Mouse (Mus musculus) gastrocnemius, postnatal 10 days (tissue): ENCODE measurements around the gene Rela. TPM values are rescaled to one million over a fixed set of nuclear protein-coding genes. Genes with fewer than 3 reads are reported as not detected.

Source experiments
- DNase-seq: peaks from one replicate; pipeline ENCODE4 v3.0.0; 2021; ENCODE audit warnings: mixed read lengths
- long read RNA-seq, 2 experiments: library from polyadenylated mRNA; stranded (forward); transcript quantifications; one replicate each; pipeline ENCODE4 v2.0.0; 2021
- total RNA-seq, 2 experiments: library from RNA; stranded (reverse); gene quantifications; 2 replicates each; pipeline ENCODE4 v1.2.3; 2021

Gene Rela
- total RNA-seq, result 10 to 100 TPM; 20.0 to 28.8 TPM
- long read RNA-seq, experiment 1, transcript Rela-201 (11 exons, 2,716 nt), result major isoform, 20 of 24 reads
- long read RNA-seq, experiment 1, partial matches to known transcripts, result 1 of 24 reads
- long read RNA-seq, experiment 1, other reads (novel, unspliced or antisense), result 2 of 24 reads
- long read RNA-seq, experiment 2, transcript Rela-201 (11 exons, 2,716 nt), result major isoform, 7 of 10 reads
- long read RNA-seq, experiment 2, partial matches to known transcripts, result 2 of 10 reads
- long read RNA-seq, experiment 2, other reads (novel, unspliced or antisense), result 1 of 10 reads

DNA sequence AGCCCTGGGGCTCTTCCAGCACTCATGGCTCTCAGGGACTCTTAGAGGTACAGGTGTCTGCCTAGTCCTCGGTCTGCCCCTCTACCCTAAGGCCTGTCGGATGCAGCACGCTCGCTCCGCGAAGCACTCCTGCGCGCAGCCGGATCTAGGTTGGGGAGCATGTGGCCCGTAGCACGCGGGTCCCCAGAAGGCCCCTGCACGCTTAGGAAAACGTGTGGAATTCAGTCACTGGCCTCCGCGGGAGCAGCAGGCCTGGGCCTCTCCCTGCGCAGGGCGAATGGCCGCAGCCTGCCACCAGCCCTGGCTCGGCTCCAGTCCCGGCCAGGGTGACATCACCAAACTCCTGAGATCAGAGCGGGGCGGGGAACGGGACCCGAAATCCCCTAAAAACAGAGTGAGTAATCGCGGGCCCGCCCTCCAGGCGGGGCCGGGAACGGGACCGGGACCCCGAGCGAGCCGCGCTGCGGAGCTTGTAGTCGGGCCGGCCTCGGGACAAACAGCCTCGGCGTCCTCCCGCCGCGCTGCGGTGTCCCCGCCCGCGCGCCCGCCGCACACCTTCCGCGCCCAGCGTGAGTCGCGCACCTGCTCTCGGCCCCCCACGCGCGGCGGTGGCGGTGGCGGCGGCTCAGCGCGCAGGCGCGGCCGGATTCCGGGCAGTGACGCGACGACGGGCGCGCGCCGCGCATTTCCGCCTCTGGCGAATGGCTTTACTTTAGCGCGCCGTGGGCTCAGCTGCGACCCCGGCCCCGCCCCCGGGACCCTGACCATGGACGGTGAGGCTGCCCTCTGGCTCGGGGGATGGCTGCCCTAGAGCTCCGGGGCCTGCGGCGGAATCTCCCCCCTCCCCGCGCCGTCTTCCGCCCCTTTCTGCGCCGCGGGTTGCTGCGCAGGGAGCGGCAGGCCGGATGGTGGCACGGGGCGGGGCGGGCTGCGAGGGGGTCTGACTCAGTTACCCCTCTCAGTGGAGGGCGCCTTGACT is at the start of gene Rela:
TSS of gene Rela (plus strand) at position 415 of the 979 bp plus-strand sequence.
- peak; percentile 88 for DNase-seq

DNA sequence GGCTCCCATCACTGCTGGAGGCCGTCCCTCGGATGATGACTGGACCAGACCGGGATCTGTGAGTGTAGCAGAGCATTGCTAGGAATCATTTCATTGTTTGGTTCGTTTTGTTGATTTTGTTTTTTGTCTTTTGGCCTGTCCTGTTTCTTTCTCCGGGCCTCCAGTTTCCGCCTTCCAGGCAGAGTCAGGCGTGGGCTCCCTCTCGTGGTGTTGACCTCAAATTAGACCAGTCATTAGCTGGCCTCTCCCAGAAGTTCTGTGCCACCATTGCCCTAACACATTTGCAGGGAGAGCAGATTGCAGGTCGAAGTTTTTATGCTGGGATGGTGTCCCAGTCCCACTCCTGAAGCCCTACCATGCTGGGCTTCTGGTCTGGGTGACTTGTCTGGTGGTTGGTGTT is 48.1 kb upstream of the Rela start:
- DNase-seq, result no peak

DNA sequence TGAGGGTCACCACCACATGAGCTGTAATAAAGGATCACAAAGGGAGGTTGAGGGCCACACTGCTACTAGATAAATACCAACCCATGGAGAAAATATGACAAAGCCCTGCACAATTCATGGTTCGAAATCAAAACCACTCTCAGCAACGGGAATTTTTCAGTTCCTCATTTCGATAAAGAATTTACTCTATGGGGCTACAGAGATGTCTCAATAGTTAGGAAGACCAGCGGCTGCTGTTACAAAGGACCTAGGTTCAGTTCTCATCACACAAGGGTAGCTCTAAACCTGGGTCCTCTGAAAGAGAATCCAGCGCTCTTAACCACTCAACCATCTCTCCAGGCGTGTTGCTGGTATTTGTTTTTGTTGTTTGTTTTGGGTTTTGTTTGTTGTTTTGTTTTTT is 45.4 kb upstream of the Rela start:
- DNase-seq, result no peak

DNA sequence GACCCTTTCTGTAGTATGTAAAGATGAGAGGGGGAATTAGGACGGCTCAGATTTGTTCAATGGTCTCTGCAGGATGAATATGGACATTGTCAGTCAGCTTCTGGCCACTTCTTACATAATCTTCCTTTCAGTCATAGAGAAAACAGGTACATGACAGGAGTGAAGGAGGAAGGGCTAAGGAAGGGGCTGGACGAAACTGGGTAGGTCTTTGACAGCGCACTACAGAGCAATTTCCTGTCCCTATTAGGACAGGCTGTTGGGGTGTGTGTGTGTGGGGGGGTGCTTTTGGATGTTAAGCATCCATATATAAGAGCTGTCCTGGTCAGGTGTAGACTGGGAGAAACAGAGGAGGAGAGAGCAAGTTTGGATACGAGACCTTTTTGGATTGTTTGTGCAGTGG is 38.1 kb upstream of the Rela start:
- DNase-seq, result no peak

DNA sequence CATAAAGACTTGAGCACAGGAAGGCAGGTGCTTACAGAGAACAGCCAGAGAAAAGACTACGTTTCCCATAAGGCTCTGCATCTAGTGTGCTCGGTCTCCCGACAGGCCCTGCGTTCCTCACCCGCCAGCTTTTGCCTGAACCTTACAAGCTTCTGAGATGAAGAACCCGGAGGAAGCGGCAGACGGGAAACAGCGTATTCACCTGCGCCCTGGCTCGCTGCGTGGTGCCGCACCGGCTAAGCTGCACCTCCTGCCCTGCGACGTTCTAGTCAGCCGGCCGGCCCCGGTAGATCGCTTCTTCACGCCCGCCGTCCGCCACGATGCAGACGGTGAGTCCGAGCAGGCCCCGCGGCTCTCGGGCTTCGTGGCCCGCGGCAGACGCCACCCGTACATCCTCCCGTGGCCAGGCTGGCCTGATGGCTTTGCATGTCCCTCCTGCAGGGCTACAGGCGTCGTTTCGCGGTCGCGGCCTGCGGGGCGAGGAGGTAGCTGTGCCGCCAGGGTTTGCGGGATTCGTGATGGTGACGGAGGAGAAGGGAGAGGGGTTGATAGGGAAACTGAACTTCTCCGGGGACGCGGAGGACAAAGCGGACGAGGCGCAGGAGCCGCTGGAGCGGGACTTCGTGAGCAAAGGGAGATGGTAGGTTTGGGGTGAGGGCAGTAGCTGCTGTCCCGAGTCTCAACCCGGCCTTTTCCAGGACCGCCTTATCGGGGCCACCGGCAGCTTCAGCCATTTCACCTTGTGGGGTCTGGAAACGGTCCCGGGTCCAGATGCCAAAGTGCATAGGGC is 35.3 kb upstream of the Rela start, which contains the start of gene Rnaseh2c:
TSS of gene Rnaseh2c (plus strand) at position 122 of the 790 bp plus-strand sequence.
- DNase-seq, result peak; percentile 58

GRCm38 (mm10) chr19:5603664-5604063 is 33.6 kb upstream of the Rela start:
- DNase-seq, result no peak

DNA sequence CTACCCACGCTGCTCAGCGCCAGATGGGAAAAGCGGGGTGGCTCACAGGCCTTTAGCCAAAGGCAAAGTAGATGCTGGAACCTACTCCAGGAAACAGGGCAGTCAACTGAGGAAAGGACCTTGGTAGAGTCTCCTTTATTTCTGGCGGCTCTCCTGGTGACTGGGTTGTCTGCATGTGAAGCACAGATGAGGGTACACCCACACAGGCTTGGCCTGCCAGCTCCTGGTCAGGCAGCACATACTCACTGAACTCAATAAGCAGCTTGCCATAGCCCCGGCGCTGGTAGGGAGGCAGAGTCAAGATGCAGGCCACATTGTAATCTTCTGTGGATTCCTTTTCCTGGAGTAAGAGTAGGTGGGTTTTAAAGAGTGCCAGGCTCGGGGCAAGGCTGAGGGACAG is 32.2 kb upstream of the Rela start:
- DNase-seq, result no peak

- DNase-seq, result no peak
Measured at GRCm38 (mm10) chr19:5606196-5606595, 31.1 kb upstream of the Rela start.

GRCm38 (mm10) chr19:5607705-5608410 is 29.4 kb upstream of the Rela start:
- DNase-seq, result no peak

- no peak for DNase-seq
Measured at GRCm38 (mm10) chr19:5608707-5609106, 28.6 kb upstream of the Rela start.

DNA sequence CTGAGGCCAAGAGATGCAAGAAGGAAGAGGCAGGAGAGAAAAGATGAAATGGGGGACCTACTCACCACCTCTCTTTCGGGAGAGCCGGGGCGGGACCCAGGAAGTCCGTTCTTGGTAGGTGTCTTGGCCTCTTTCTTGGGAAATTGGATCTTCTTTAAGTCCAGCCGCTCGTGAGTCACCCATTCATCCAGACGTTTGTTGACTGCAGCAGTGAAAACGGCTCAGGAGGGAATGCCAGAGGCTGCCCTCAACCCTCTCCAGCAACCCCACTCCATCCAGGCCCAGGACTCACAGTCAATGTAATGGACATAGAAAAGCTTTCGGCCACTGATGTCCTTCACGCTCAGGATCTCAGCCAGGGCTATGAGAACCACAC is 28.1 kb upstream of the Rela start:
- no peak for DNase-seq

GRCm38 (mm10) chr19:5609547-5610404 is 27.5 kb upstream of the Rela start, which contains the start of gene Kat5:
Gene Kat5 (minus strand): TSS chr19:5610237.
- peak; percentile 89 for DNase-seq

- no peak for DNase-seq
Measured at GRCm38 (mm10) chr19:5611973-5612372, 25.3 kb upstream of the Rela start.

DNA sequence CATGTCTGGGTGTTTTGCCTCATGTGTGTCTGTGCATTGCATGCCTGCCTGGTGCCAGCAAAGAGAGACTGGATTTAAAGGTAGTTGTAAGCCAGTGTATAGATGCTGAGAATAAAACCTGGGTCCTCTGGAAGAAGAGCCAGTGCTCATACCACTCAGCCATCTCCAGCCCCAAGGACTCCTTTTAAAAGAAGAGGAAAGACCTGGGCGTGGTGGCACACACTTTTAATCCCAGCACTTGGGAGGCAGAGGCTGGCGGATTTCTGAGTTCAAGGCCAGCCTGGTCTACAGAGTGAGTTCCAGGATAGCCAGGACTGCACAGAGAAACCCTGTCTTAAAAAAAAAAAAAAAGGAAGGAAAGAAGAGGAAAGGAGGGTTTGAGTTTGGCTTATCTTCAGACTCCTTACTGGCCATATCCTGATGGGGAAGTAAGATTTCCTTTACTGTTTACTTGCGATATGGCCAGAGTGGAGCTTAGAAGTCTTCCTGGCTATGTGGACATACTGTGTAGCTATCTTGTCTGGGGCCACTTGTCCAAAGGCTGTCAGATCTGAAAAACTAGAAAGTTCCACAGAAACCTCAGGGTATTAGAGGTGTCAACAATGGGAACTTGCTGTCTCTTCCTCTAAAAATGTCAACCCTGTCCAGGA is 24.4 kb upstream of the Rela start:
- no peak for DNase-seq

GRCm38 (mm10) chr19:5614953-5615352 is 22.3 kb upstream of the Rela start:
- DNase-seq, result no peak

DNA sequence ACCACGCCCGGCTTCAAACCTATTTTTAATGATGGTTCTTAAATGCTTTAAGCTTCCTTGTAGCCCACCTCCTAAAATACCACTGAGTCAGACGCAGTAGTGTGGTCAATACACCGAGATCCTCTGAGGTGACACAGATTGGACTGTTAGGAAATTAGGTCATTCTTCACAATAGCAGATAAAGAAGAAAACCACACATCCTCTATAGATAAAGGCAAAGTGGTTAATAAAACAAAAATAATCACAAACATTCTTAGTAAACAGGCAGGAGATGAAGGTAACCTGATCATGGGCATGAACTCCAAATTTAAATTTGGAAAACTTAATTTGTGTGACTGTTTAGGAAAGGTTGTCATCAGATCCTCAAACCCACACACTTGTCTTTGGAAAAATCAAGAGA is 17.3 kb upstream of the Rela start:
- DNase-seq, result no peak

DNA sequence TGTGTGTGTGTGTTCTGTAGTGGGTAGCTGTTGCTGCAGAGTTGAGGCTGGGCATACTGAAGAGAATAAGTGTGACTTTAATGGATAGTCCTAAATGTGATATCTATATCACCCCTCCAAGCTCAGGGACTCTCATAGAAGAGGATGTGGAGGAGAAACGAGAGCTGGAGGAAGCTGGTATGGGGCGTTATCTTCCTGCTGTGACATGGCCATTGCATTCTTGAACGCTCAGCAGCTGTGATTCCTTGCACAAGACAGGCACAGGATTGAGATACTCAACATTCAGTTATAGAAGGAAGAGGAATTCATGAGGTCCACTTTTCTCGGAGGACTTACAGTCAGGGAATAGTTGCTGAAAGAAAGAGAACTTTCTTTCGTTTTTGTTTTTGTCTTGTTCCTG is 15.4 kb upstream of the Rela start:
- no peak for DNase-seq

- no peak for DNase-seq
Measured at GRCm38 (mm10) chr19:5625311-5625710, 12.0 kb upstream of the Rela start.

GRCm38 (mm10) chr19:5629907-5630306 is 7.4 kb upstream of the Rela start:
- DNase-seq, result no peak

DNA sequence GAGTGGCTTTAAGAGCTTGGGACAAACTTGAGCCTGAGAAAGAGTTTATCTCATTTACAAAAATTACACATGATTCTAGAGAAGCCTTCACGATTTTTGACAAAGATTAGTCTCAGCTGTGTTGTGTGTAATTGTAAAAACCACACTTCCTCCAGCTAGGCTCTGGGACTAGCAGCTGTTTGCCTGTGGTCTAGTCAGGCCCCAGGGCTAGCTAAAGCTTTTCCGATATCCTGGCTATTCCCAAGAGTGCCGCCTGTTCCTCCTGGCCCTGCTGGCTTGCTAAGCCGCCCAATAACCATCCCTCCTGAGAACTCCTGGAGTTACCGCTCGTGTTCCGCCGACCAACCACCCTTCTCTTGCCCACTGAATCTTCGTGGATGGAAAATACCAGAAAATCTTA is 5.2 kb upstream of the Rela start:
- DNase-seq, result no peak
